Mouse (Mus musculus) liver, embryonic 14.5 days (tissue): ENCODE data around the gene Rab34. TPM values are rescaled to one million over a fixed set of nuclear protein-coding genes. Genes with fewer than 3 reads are reported as not detected.

Source experiments
- ATAC-seq: fragments of 200-750 bp; cut with Nextera tagmentation; 2 replicates; pipeline ENCODE4 v1.8.0; 2017; ENCODE audit warnings: moderate number of reproducible peaks, mild to moderate bottlenecking, moderate library complexity; ENCODE audit not compliant: insufficient read depth
- DNase-seq, 3 experiments: peaks; one replicate each; pipeline ENCODE4 v3.0.0-alpha.2; 2012 to 2013; ENCODE audit warnings: low read depth in 3 of 3, low spot score in 3 of 3
- H3K27ac ChIP-seq: fragments of 300-500 bp; sonication (generic); 2 replicates; pipeline ENCODE4 v1.5.1; 2014; ENCODE audit warnings: moderate library complexity, mild to moderate bottlenecking, control low read depth, inconsistent platforms
- H3K27me3 ChIP-seq: fragments of 300-500 bp; sonication (generic); 2 replicates; pipeline ENCODE4 v1.6.1; 2014; ENCODE audit warnings: mild to moderate bottlenecking, low read length, moderate library complexity; ENCODE audit not compliant: control insufficient read depth, insufficient read depth
- H3K36me3 ChIP-seq: fragments of 300-500 bp; sonication (generic); replicated peaks from 2 replicates; pipeline ENCODE4 v1.6.1; 2014; ENCODE audit warnings: low read depth; ENCODE audit not compliant: control insufficient read depth, insufficient read depth
- H3K4me1 ChIP-seq, 2 experiments: fragments of 200-500 bp in 1 of 2; fragments of 300-500 bp in 1 of 2; sonication (generic) in 1 of 2; replicated peaks; 2 replicates each; pipeline ENCODE4 v1.6.1; 2012 to 2014; ENCODE audit warnings: antibody characterized with exemption in 1 of 2, inconsistent platforms in 1 of 2, low read length in 1 of 2; ENCODE audit not compliant: control insufficient read depth in 2 of 2, insufficient read depth in 2 of 2
- H3K4me2 ChIP-seq: fragments of 300-500 bp; sonication (generic); 2 replicates; pipeline ENCODE4 v1.6.1; 2014; ENCODE audit warnings: low read depth, mild to moderate bottlenecking, control low read depth, moderate library complexity
- H3K4me3 ChIP-seq, 2 experiments: fragments of 200-500 bp in 1 of 2; fragments of 300-500 bp in 1 of 2; sonication (generic) in 1 of 2; 2 replicates each; pipeline ENCODE4 v1.5.1; 2012 to 2014; ENCODE audit warnings: low read depth in 2 of 2, low read length in 2 of 2, mild to moderate bottlenecking in 2 of 2, control low read depth in 1 of 2, inconsistent platforms in 1 of 2, moderate library complexity in 1 of 2; ENCODE audit not compliant: insufficient read depth in 1 of 2
- H3K9ac ChIP-seq: fragments of 300-500 bp; sonication (generic); replicated peaks from 2 replicates; pipeline ENCODE4 v1.6.1; 2014; ENCODE audit warnings: mild to moderate bottlenecking, control low read depth, moderate library complexity
- H3K9me3 ChIP-seq: fragments of 300-500 bp; sonication (generic); 2 replicates; pipeline ENCODE4 v1.6.1; 2016; ENCODE audit warnings: low read length, mixed read lengths; ENCODE audit not compliant: control insufficient read depth
- CTCF ChIP-seq: IDR thresholded peaks from 2 replicates; pipeline ENCODE4 v1.5.1; 2016; ENCODE audit warnings: antibody characterized with exemption, low read depth, control low read depth
- EP300 ChIP-seq: IDR thresholded peaks from 2 replicates; pipeline ENCODE4 v1.6.1; 2016; ENCODE audit warnings: antibody characterized with exemption, low read depth
- WGBS: fragments of 180-500 bp; shearing (Covaris S2); extraction: QIAGEN DNeasy Blood & Tissue Kit; methylation state at CpG from one replicate; pipeline ENCODE4 v1.1.7; 2014; ENCODE audit not compliant: insufficient replicate concordance; 5-methylcytosine and 5-hydroxymethylcytosine counted together
- polyA plus RNA-seq, 2 experiments: library from polyadenylated mRNA; depleted of rRNA in 1 of 2; stranded (reverse) in 1 of 2; unstranded in 1 of 2; fragments of >200 nt; fragmentation: Nextera tagmentation in 1 of 2; extraction: Ambion mirVana in 1 of 2; gene quantifications; 2 replicates each; pipeline versions ENCODE4 v1.2.1 to v1.2.3; 2012 to 2014

Rab34 gene
- polyA plus RNA-seq, 2 experiments = 7.1 to 11.3 TPM

- DNase-seq = no peak
- H3K4me1 ChIP-seq = no peaks in the 10 kb centered on the region
- no peaks in the 10 kb centered on the region; the same call in 1 of the 2 replicates for H3K36me3 ChIP-seq
- no peak overlapping the region for H3K4me3 ChIP-seq
- TF ChIP-seq CTCF (no peak), EP300 (no peak)
- H3K27me3 ChIP-seq = no peaks in the 10 kb centered on the region
- WGBS = 78% methylated on average over 6 of the region's 6 CpGs
- H3K9me3 ChIP-seq = no peaks in the 10 kb centered on the region
- no peak overlapping the region for H3K9ac ChIP-seq
- H3K27ac ChIP-seq = no peak overlapping the region
- no peak for ATAC-seq
- no peak overlapping the region for H3K4me2 ChIP-seq
Measured at GRCm38 (mm10) chr11:78146707-78147543, 41.3 kb upstream of the Rab34 start.

DNA sequence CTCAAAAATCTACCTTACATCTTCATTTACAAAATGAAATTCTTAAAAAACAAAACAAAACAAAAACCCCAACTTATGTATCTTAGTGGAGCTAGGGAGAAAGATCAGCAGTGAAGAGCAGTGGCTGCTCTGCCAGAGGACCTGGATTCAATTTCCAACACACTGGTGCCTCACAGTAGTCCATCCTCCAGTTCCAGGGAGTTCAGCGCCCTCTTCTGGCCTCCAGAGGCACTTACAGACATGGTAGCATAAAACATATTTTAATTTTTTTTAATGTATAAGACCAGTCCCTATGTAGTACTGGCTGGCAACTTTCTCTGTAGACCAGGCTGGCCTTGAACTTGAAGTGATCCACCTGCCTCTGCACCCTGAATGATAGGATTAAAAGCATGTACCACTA lies 37.1 kb upstream of the Rab34 start:
- ATAC-seq = 0 out of 2 replicates have a peak, but pooled peaks have one; percentile 42
- no peak for DNase-seq
- peaks cover 2% of the 10 kb centered on the region for H3K36me3 ChIP-seq
- no peak overlapping the region for H3K9ac ChIP-seq
- no peak overlapping the region for H3K27ac ChIP-seq
- H3K4me2 ChIP-seq = no peak overlapping the region
- H3K9me3 ChIP-seq = no peaks in the 10 kb centered on the region
- H3K27me3 ChIP-seq = no peaks in the 10 kb centered on the region
- TF ChIP-seq CTCF (peak; percentile 81), EP300 (no peak)
- 9% methylated on average over 1 of the region's 1 CpGs for WGBS
- no peak overlapping the region for H3K4me3 ChIP-seq
- no peaks in the 10 kb centered on the region for H3K4me1 ChIP-seq

DNA sequence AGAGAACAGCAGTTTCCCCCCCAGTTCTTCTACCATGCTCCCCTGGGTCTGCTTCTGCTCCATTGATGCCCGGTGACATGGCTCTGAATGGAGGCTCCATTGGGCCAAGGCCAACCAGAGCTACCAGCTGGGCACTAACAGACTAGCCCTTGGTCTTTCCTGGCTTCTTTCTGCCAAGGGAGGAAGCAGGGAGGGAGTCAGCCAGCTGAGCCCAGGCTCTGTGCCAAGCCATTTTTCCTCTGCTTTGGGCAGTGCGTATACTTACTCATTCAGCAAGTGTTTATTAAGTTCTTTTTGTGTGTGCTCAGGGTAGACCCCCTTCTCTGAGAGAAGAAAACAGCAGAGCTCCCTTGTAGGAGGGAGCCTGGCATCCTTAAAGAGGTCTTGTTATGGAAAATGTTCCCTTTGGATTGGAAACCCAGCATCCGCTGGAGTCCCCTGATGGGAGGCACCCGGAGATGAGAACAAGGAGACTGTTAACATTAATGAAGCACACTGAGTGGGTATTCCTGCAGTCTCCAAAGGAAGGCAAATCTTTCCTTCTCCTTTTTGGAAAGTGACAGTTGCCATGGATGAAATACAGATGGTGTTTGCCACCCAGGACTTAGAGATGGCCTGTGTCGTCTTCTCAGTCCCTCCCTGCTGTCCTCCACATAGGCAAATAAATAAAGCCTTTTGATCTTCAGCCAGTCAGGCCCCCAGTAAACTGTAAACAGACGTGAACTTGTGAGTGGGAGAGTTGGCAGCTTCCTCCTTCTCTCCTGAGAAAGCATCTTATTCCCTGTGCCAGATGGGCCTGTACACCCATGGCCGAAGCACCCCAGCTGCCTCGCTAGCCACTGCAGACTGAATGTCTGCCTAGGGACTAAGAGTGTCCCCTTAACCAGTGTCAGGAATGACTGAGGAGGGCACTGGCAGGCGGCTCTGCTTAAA lies 35.7 kb upstream of the Rab34 start:
- Histone ChIP-seq H3K9me3 (no peaks in the 10 kb centered on the region), H3K4me3 (no peak overlapping the region), H3K36me3 (peaks cover 2% of the 10 kb centered on the region), H3K4me2 (no peak overlapping the region), H3K9ac (no peak overlapping the region), H3K27me3 (no peaks in the 10 kb centered on the region), H3K27ac (no peak overlapping the region), H3K4me1 (no peaks in the 10 kb centered on the region)
- WGBS = 84% methylated on average over 9 of the region's 9 CpGs
- DNase-seq = no peak
- no peak for ATAC-seq
- TF ChIP-seq CTCF (no peak), EP300 (no peak)

DNA sequence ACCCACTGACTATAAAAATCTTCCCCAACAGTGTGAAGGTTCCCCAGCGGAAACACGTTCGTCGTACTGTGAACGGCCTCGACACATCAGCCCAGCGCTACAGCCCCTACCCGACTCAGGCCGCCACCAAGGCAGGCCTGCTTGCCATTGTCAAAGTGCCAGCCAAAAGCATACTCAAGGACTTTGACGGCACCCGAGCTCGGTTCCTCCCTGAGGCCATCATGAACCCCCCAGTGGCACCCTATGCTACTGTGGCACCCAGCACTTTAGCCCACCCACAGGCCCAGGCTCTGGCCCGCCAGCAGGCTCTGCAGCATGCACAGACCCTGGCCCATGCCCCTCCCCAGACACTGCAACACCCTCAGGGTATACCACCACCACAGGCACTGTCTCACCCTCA lies 34.5 kb upstream of the Rab34 start:
- 87% methylated on average over 13 of the region's 13 CpGs for WGBS
- ATAC-seq (0 out of 2 replicates have a peak, but pooled peaks have one; percentile 12), DNase-seq (no peak)

DNA sequence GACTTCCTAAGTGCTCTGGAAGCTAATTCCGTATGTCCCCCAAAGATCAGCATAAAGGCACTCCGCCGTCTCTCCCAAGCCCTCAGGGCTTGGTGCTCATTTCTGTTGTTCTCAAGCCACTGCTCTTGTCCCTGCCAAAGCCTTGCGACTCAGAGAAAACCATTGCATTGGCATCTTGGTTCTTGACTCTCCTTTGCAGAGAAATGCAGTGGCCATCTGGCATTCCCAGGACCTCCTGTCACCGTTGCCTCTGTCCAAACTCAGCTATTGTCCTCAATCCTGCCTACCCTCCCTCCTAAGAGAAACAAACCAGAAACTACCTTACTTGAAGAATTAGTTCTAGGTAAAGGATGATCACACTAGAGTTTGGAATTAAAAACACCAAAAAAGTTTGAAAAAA lies 32.6 kb upstream of the Rab34 start:
- Histone ChIP-seq H3K4me1 (no peaks in the 10 kb centered on the region), H3K27ac (no peak overlapping the region), H3K36me3 (peaks cover 27% of the 10 kb centered on the region), H3K4me3 (no peak overlapping the region), H3K4me2 (no peak overlapping the region), H3K27me3 (no peaks in the 10 kb centered on the region), H3K9me3 (no peaks in the 10 kb centered on the region), H3K9ac (no peak overlapping the region)
- TF ChIP-seq EP300 (no peak), CTCF (no peak)
- DNase-seq = no peak
- 77% methylated on average over 5 of the region's 5 CpGs for WGBS
- ATAC-seq = no peak

More for the DNA sequence above, 34.5 kb upstream of the Rab34 start:
- H3K27ac ChIP-seq = no peak overlapping the region
- TF ChIP-seq CTCF = no peak
- TF ChIP-seq EP300 = no peak
- no peak overlapping the region for H3K4me3 ChIP-seq
- no peaks in the 10 kb centered on the region for H3K4me1 ChIP-seq
- no peaks in the 10 kb centered on the region for H3K9me3 ChIP-seq
- no peak overlapping the region for H3K9ac ChIP-seq
- H3K4me2 ChIP-seq = no peak overlapping the region
- H3K36me3 ChIP-seq = peaks cover 13% of the 10 kb centered on the region
- no peaks in the 10 kb centered on the region for H3K27me3 ChIP-seq
